Mouse (Mus musculus) limb, embryonic 13.5 days (tissue): ENCODE results near the gene H2afv. TPM values are rescaled to one million over a fixed set of nuclear protein-coding genes. Genes with fewer than 3 reads are reported as not detected.
"Not testable (repeated sequence)": the region's sequence is repeated elsewhere in the genome, so short reads cannot be mapped to it uniquely, and the experiment has no call there.

Experiments
- ATAC-seq: fragments of 200-750 bp; cut with Nextera tagmentation; 2 replicates; pipeline ENCODE4 v1.8.0; 2017; ENCODE audit warnings: low read depth, moderate number of reproducible peaks, moderate TSS enrichment; ENCODE audit not compliant: low FRiP score
- H3K27ac ChIP-seq: fragments of 300-500 bp; sonication (generic); 2 replicates; pipeline ENCODE4 v1.5.1; 2015; ENCODE audit warnings: inconsistent platforms, mild to moderate bottlenecking, moderate library complexity
- H3K27me3 ChIP-seq: fragments of 300-500 bp; sonication (generic); 2 replicates; pipeline ENCODE4 v1.6.1; 2015; ENCODE audit warnings: mild to moderate bottlenecking, inconsistent platforms
- H3K36me3 ChIP-seq: fragments of 300-500 bp; sonication (generic); 2 replicates; pipeline ENCODE4 v1.6.1; 2015; ENCODE audit warnings: inconsistent platforms, mild to moderate bottlenecking, moderate library complexity
- H3K4me1 ChIP-seq: fragments of 300-500 bp; sonication (generic); 2 replicates; pipeline ENCODE4 v1.6.1; 2015; ENCODE audit warnings: inconsistent platforms
- H3K4me2 ChIP-seq: fragments of 300-500 bp; sonication (generic); replicated peaks from 2 replicates; pipeline ENCODE4 v1.6.1; 2015; ENCODE audit warnings: inconsistent platforms, mild to moderate bottlenecking, moderate library complexity
- H3K4me3 ChIP-seq: fragments of 300-500 bp; sonication (generic); 2 replicates; pipeline ENCODE4 v1.5.1; 2015; ENCODE audit warnings: moderate library complexity, mild to moderate bottlenecking, inconsistent platforms
- H3K9ac ChIP-seq: fragments of 300-500 bp; sonication (generic); 2 replicates; pipeline ENCODE4 v1.6.1; 2015; ENCODE audit warnings: mild to moderate bottlenecking, inconsistent platforms
- H3K9me3 ChIP-seq: fragments of 300-500 bp; sonication (generic); 2 replicates; pipeline ENCODE4 v1.6.1; 2016; ENCODE audit warnings: inconsistent platforms
- WGBS: fragments of 180-500 bp; shearing (Covaris S2); methylation state at CpG from one replicate; pipeline ENCODE4 v1.1.7; 2015; 5-methylcytosine and 5-hydroxymethylcytosine counted together
- polyA plus RNA-seq: library from polyadenylated mRNA; unstranded; fragments of >200 nt; fragmentation: Nextera tagmentation; extraction: Ambion mirVana; gene quantifications from 2 replicates; pipeline ENCODE4 v1.2.1, GENCODE M21; 2015

Gene H2afv
- polyA plus RNA-seq, 1 experiment from 2014 or later = 657 TPM

GRCm38 (mm10) chr11:6420283-6420703, 23.9 kb downstream of the H2afv start:
- Histone ChIP-seq H3K4me3 (no peak overlapping the region), H3K36me3 (peaks cover 68% of the 10 kb centered on the region), H3K9me3 (no peaks in the 10 kb centered on the region), H3K9ac (no peak overlapping the region), H3K4me1 (peaks cover 19% of the 10 kb centered on the region), H3K27ac (no peak overlapping the region), H3K27me3 (no peaks in the 10 kb centered on the region), H3K4me2 (no peak overlapping the region)
- no peak for ATAC-seq
- 27% methylated on average over 1 of the region's 1 CpGs for WGBS

GRCm38 (mm10) chr11:6419156-6419555, 25.1 kb downstream of the H2afv start:
- not testable (repeated sequence) for H3K9ac ChIP-seq, H3K4me3 ChIP-seq, H3K4me2 ChIP-seq, H3K9me3 ChIP-seq, ATAC-seq, H3K27ac ChIP-seq, H3K27me3 ChIP-seq
- H3K4me1 ChIP-seq = peaks cover 30% of the 10 kb centered on the region
- 77% methylated on average over 4 of the region's 4 CpGs for WGBS
- peaks cover 59% of the 10 kb centered on the region for H3K36me3 ChIP-seq

- peak overlapping the region; percentile 98 for H3K4me2 ChIP-seq
- peaks cover 56% of the 10 kb centered on the region for H3K36me3 ChIP-seq
These were observed 25.5 kb downstream of the H2afv start for GRCm38 (mm10) chr11:6418751-6419150.

GRCm38 (mm10) chr11:6417490-6417889, 26.8 kb downstream of the H2afv start:
- H3K9ac ChIP-seq = peak overlapping the region; percentile 98
- no peaks in the 10 kb centered on the region for H3K9me3 ChIP-seq
- H3K4me2 ChIP-seq = peak overlapping the region; percentile 98
- H3K27me3 ChIP-seq = no peaks in the 10 kb centered on the region
- no peak for ATAC-seq
- H3K36me3 ChIP-seq = peaks cover 44% of the 10 kb centered on the region
- H3K4me1 ChIP-seq = peaks cover 30% of the 10 kb centered on the region
- H3K27ac ChIP-seq = no peak overlapping the region
- peak overlapping the region; percentile 99 for H3K4me3 ChIP-seq

More at GRCm38 (mm10) chr11:6418751-6419150, 25.5 kb downstream of the H2afv start:
- Histone ChIP-seq H3K4me3 (peak overlapping the region; percentile 11; the same call in 1 of the 2 replicates), H3K27ac (no peak overlapping the region), H3K4me1 (peaks cover 30% of the 10 kb centered on the region), H3K27me3 (no peaks in the 10 kb centered on the region), H3K9ac (no peak overlapping the region), H3K9me3 (no peaks in the 10 kb centered on the region)
- no peak for ATAC-seq
- WGBS = 83% methylated on average over 5 of the region's 5 CpGs

- Histone ChIP-seq H3K36me3 (peaks cover 40% of the 10 kb centered on the region), H3K9ac (peak overlapping the region; percentile 98), H3K4me2 (peak overlapping the region; percentile 98), H3K4me3 (peak overlapping the region; percentile 99), H3K9me3 (no peaks in the 10 kb centered on the region), H3K4me1 (peaks cover 30% of the 10 kb centered on the region), H3K27ac (peak overlapping the region; percentile 97; the same call in 1 of the 2 replicates), H3K27me3 (no peaks in the 10 kb centered on the region)
- 49% methylated on average over 2 of the region's 2 CpGs for WGBS
- no peak for ATAC-seq
These were observed 27.2 kb downstream of the H2afv start for GRCm38 (mm10) chr11:6417069-6417468.

GRCm38 (mm10) chr11:6416405-6417034, 27.7 kb downstream of the H2afv start:
- Histone ChIP-seq H3K27me3 (no peaks in the 10 kb centered on the region), H3K9ac (peak overlapping the region; percentile 98), H3K4me2 (peak overlapping the region; percentile 98), H3K4me1 (peaks cover 30% of the 10 kb centered on the region), H3K4me3 (peak overlapping the region; percentile 99), H3K9me3 (no peaks in the 10 kb centered on the region), H3K27ac (peak overlapping the region; percentile 97), H3K36me3 (peaks cover 35% of the 10 kb centered on the region)
- peak; percentile 49; the same call in 1 of the 2 replicates for ATAC-seq
- under 1% methylated on average over 30 of the region's 30 CpGs for whole genome bisulfite sequencing

GRCm38 (mm10) chr11:6415551-6416404, 28.5 kb downstream of the H2afv start:
- peak overlapping the region; percentile 98 for H3K4me2 ChIP-seq
- no peaks in the 10 kb centered on the region for H3K9me3 ChIP-seq
- peak; percentile 96 for ATAC-seq
- peak overlapping the region; percentile 98 for H3K9ac ChIP-seq
- H3K4me3 ChIP-seq = peak overlapping the region; percentile 99
- no peaks in the 10 kb centered on the region for H3K27me3 ChIP-seq
- peak overlapping the region; percentile 97 for H3K27ac ChIP-seq
- WGBS = under 1% methylated on average over 99 of the region's 102 CpGs
- H3K36me3 ChIP-seq = peaks cover 30% of the 10 kb centered on the region
- H3K4me1 ChIP-seq = peaks cover 30% of the 10 kb centered on the region

- ATAC-seq = peak; percentile 55
- 3% methylated on average over 21 of the region's 21 CpGs for whole genome bisulfite sequencing
- H3K4me2 ChIP-seq = peak within 1 kb of the TSS; percentile 98
- H3K4me3 ChIP-seq = peak within 1 kb of the TSS; percentile 99
- H3K27ac ChIP-seq = peak within 1 kb of the TSS; percentile 97
- H3K36me3 ChIP-seq = peaks cover 22% of the 10 kb centered on the region
- H3K4me1 ChIP-seq = peaks cover 30% of the 10 kb centered on the region
- peak within 1 kb of the TSS; percentile 98 for H3K9ac ChIP-seq
- no peaks in the 10 kb centered on the region for H3K9me3 ChIP-seq
- H3K27me3 ChIP-seq = no peaks in the 10 kb centered on the region
These were observed 29.3 kb downstream of the H2afv start, which contains the start of gene Ppia for GRCm38 (mm10) chr11:6414751-6415550. Gene Ppia (plus strand): TSS chr11:6415443.

- H3K9ac ChIP-seq = no peak overlapping the region
- ATAC-seq = no peak
- no peak overlapping the region for H3K4me3 ChIP-seq
- H3K36me3 ChIP-seq = peaks cover 7% of the 10 kb centered on the region
- H3K9me3 ChIP-seq = no peaks in the 10 kb centered on the region
- peaks cover 25% of the 10 kb centered on the region for H3K4me1 ChIP-seq
- no peak overlapping the region for H3K27ac ChIP-seq
- 94% methylated on average over 9 of the region's 12 CpGs for WGBS
- H3K27me3 ChIP-seq = no peaks in the 10 kb centered on the region
- H3K4me2 ChIP-seq = no peak overlapping the region
These were observed 31.0 kb downstream of the H2afv start for GRCm38 (mm10) chr11:6413264-6413663.

GRCm38 (mm10) chr11:6411684-6412083, 32.6 kb downstream of the H2afv start:
- H3K4me3 ChIP-seq = no peak overlapping the region
- no peak overlapping the region for H3K9ac ChIP-seq
- H3K4me1 ChIP-seq = peaks cover 19% of the 10 kb centered on the region
- no peaks in the 10 kb centered on the region for H3K27me3 ChIP-seq
- no peak overlapping the region for H3K27ac ChIP-seq
- no peak for ATAC-seq
- no peak overlapping the region for H3K4me2 ChIP-seq
- no peaks in the 10 kb centered on the region for H3K9me3 ChIP-seq
- WGBS = 4% methylated on average over 5 of the region's 5 CpGs
- no peaks in the 10 kb centered on the region for H3K36me3 ChIP-seq

GRCm38 (mm10) chr11:6410755-6411154, 33.5 kb downstream of the H2afv start:
- not testable (repeated sequence) for H3K9ac ChIP-seq, H3K27me3 ChIP-seq, H3K27ac ChIP-seq, H3K36me3 ChIP-seq, H3K4me3 ChIP-seq, ATAC-seq, H3K9me3 ChIP-seq, H3K4me2 ChIP-seq
- peaks cover 28% of the 10 kb centered on the region for H3K4me1 ChIP-seq
- 82% methylated on average over 5 of the region's 5 CpGs for WGBS
